Mouse (Mus musculus) cerebellum, adult 2 months (tissue): ENCODE results near the gene Shbg.

Source experiments
- CTCF ChIP-seq: fragments of 200-500 bp; IDR thresholded peaks from 2 replicates; pipeline ENCODE4 v1.5.1; 2011; ENCODE audit warnings: low read depth, mild to moderate bottlenecking, control low read depth, low read length, moderate library complexity, borderline replicate concordance; ENCODE audit not compliant: insufficient read depth
- POLR2A ChIP-seq: fragments of 200-500 bp; IDR thresholded peaks from 2 replicates; pipeline ENCODE4 v1.6.1; 2011; ENCODE audit warnings: low read length, control low read depth, borderline replicate concordance; ENCODE audit not compliant: insufficient read depth

DNA sequence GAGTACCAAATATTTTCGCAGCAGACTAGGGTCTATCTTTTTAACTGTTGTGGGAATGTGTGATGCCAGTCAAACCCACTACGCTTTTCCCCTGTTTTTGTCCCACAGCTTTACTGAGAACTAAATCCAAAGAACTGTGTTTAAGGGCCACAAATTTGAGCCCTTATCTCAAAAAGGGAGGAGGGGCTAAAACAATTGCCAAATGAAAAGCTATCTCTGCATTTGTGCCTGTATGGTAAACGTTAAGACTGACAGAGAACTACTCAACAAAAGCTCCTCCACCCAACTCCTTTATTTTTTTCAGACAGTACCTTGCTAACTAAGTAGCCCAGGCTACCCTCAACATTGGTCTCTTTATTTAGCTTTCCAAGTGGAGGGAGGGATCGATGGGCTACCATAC lies 24.9 kb downstream of the Shbg start:
- TF ChIP-seq CTCF (no peak), POLR2A (no peak)
